Mouse (Mus musculus) left cerebral cortex, postnatal 36 days (tissue): ENCODE data around the gene Slc26a5. TPM values are rescaled to one million over a fixed set of nuclear protein-coding genes. Genes with fewer than 3 reads are reported as not detected.

Source experiments
- DNase-seq, 2 experiments: peaks; one replicate each; pipeline ENCODE4 v3.0.0; 2021 to 2022; ENCODE audit warnings: low spot score in 2 of 2, mixed read lengths in 1 of 2
- intact Hi-C: fragments of 180-260 bp; cut with DNase I; formaldehyde crosslinking; loops from one replicate; pipeline ENCODE4 v1.15.1; 2025
- total RNA-seq, 2 experiments: library from RNA; stranded (reverse); gene quantifications; 2 replicates each; pipeline ENCODE4 v1.2.3; 2021

The Slc26a5 gene
- under 1 TPM; 0.37 to 0.45 TPM for total RNA-seq

GRCm38 (mm10) chr5:21865346-21866107 is at the start of gene Slc26a5:
Gene Slc26a5, minus strand, starts transcription at chr5:21865604.
- intact Hi-C loops, result no loop called here

GRCm38 (mm10) chr5:21914776-21915175 is 49.4 kb upstream of the Slc26a5 start:
- no peak for DNase-seq
- intact Hi-C loops, result no loop called here

More at GRCm38 (mm10) chr5:21865346-21866107, at the start of gene Slc26a5:
- DNase-seq, result peak in 1 of 2 experiments; percentile 3

GRCm38 (mm10) chr5:21912835-21913530 is 47.6 kb upstream of the Slc26a5 start:
- no peak for DNase-seq
- intact Hi-C loops, result no loop called here

- no peak for DNase-seq
- intact Hi-C loops, result no loop called here
Observed at GRCm38 (mm10) chr5:21910726-21911125, 45.3 kb upstream of the Slc26a5 start.

DNA sequence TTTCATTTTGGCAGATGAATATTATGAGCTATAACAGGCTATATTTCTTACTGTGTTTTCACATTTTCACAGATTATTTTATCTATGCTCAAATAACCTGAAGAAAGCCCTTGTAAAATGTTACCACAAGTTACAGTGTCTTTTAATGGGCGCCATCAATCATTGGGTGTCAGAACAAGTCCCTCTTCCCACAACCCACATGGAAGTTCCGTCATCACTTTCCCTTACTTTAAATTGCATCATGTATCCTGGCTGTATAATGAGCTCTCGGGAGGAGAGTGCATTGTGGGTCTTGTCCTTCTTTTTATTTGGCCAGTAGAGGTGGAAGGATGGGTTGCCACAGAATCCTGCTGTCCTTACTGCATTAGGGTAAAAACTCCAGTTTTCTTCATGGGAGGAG is 44.3 kb upstream of the Slc26a5 start:
- DNase-seq, result no peak
- intact Hi-C loops, result no loop called here

- DNase-seq, result no peak
- intact Hi-C loops, result no loop called here
Observed at GRCm38 (mm10) chr5:21901411-21901810, 36.0 kb upstream of the Slc26a5 start.

DNA sequence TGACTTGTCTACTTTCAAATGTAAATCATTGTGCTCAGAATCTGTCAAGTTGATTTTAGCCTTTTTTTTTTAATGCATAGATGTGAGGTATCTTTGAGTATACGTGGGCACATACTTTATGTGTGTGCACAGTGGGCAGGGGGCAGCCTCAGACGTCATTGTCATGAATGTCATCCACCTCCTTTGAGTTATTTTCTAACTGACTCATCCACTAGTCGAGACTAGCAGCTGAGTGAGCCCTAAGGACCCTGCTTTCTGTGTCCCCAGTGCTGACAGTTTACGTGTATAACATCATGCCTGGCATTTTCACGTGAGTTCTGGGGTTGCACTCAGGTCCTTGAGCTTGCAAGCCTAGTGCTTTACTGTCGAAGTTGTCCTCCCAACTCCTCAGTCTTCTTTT is 35.5 kb upstream of the Slc26a5 start:
- DNase-seq, result no peak
- intact Hi-C loops, result no loop called here

DNA sequence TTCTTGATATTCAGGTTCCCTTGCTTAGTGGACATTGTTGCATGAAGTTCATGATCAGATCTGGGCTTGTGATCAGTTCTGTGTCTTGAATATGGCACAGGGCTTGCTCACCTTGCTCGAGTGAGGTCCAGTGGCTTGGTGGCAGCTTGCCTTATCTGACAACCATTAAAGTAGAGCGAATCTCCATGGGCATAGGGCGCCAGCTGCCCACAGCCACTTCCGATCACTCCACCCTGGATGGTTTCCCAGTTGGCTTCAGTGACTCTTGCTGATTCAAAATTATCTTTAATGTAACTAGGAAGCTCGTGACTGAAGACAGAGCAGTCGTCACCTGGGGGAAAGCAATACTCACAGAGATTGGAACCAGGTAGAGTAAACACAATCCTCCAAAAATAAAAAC is 33.5 kb upstream of the Slc26a5 start:
- intact Hi-C loops, result no loop called here
- no peak for DNase-seq

DNA sequence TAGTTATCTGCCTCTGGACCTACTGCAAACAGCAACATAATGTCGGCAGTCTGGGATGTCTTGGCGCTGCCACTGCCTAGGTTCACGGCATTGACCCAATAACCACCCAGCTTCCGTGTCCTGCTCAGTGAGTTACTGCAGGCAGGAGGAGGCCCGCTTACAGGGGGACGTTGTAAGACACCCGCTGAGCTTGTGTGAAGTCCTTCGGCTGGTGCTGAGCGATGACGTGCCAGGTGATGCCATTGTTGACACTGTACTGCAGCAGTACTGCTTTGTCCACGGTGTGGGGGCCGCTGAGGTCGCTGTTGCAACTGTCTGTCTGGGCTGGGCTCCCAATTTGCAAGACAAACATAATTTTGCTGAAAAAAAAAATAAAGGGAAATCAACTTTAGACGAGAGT is 31.2 kb upstream of the Slc26a5 start:
- no peak for DNase-seq
- intact Hi-C loops, result no loop called here

GRCm38 (mm10) chr5:21894168-21894567 is 28.8 kb upstream of the Slc26a5 start:
- intact Hi-C loops, result no loop called here
- no peak for DNase-seq

DNA sequence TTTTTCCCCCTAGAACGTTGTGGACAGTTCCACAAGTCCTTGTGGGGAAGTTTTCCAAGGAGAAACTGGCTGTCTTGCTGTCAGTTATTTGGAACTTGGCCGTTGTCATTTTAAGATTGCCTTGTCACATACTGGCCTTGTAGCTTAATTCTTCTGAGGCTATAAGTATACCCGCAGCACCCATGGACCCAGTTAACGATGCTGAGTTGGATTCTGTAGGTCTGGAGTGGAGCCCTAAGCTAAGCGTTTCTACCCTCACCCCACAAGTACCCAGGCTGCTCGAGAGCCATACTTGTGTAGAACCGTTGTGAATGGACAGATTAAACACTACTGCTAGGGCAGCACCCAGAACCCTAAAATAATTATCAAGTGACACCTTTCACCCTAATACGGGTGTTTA is 1.3 kb upstream of the Slc26a5 start:
- no peak for DNase-seq
- intact Hi-C loops, result no loop called here

GRCm38 (mm10) chr5:21866311-21866712 is 908 bp upstream of the Slc26a5 start:
- intact Hi-C loops, result no loop called here
- peak; percentile 12 to 15 for DNase-seq

DNA sequence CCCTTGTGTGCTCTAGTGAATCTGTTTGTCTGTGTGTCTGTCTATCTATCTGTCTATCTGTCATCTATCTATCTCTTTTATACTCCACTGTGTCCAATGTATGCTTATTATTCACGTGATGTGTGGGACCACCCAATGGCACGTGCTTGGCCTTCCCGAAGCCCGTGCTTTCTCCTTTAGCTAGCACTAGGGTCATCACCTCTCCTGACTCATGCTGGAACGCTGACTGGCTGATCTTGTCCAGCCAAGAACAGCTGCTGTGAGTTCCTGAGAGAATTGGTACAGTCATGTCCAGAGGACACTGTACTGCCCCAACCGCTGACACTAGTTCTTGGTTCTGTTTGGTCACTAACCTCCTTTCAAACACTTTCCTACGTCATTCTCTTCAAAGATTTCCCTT is 6.8 kb downstream of the Slc26a5 start:
- no peak for DNase-seq
- intact Hi-C loops, result no loop called here

DNA sequence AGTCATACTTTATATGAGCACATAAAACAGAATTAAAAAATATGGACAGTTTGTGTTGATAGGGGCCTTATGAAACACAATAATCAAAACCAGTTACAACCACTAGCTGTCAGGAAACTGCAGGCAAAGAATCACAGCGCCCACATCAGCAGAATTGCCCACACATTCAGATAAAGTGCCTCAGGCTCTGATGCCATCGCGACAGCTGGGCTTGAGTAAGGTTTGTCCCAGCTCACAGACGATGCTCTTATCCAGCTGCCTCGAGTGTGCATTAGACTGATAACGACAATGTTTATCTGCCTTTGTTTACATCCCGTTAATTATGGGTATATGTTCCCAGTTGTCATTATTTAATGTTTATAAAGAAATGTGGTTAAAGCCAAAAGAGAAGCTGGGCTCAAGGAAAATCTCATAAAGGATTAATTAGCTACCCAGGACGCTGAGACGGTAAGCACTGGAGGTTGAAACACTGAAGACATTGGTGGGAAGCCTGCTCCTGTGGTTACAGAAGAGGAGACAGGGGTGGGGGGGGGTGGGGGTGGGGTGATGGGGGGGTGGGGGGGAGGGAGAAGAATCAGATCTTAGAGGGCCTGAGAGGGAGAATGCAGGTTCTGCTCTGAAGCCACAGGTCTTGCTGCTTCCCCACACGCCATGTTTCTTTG is 13.6 kb downstream of the Slc26a5 start:
- DNase-seq, result no peak

GRCm38 (mm10) chr5:21847438-21847837 is 18.0 kb downstream of the Slc26a5 start:
- intact Hi-C loops, result no loop called here

More for the DNA sequence above, 13.6 kb downstream of the Slc26a5 start:
- intact Hi-C loops, result no loop called here

GRCm38 (mm10) chr5:21846616-21847290 is 18.7 kb downstream of the Slc26a5 start:
- intact Hi-C loops, result no loop called here
- no peak for DNase-seq

More at GRCm38 (mm10) chr5:21847438-21847837, 18.0 kb downstream of the Slc26a5 start:
- no peak for DNase-seq

DNA sequence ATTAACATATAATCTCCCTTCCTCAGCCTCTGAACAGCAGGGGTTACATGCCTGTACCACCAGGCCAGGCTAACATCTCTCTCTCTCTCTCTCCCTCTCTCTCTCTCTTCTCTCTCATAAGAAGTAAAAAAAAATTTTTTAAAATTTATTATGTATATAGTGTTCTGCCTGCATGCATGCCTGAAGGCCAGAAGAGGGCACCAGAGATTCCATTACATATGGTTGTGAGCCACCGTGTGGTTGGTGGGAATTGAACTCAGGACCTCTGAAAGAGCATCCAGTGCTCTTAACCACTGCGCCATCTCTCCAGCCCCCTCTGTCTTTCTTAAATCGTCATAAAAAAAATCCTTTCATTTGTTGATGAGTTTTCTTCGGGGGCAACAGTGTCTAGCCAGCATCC is 20.7 kb downstream of the Slc26a5 start:
- DNase-seq, result no peak
- intact Hi-C loops, result no loop called here

- DNase-seq, result no peak
- intact Hi-C loops, result no loop called here
Observed at GRCm38 (mm10) chr5:21831761-21832160, 33.6 kb downstream of the Slc26a5 start.

- peak; percentile 22 to 32 for DNase-seq
Observed at GRCm38 (mm10) chr5:21828855-21829254, 36.5 kb downstream of the Slc26a5 start.

GRCm38 (mm10) chr5:21827643-21828042 is 37.8 kb downstream of the Slc26a5 start:
- intact Hi-C loops, result no loop called here

More at GRCm38 (mm10) chr5:21828855-21829254, 36.5 kb downstream of the Slc26a5 start:
- intact Hi-C loops, result no loop called here

More at GRCm38 (mm10) chr5:21827643-21828042, 37.8 kb downstream of the Slc26a5 start:
- no peak for DNase-seq
